Mouse (Mus musculus): ENCODE results near the gene Crk.

DNA sequence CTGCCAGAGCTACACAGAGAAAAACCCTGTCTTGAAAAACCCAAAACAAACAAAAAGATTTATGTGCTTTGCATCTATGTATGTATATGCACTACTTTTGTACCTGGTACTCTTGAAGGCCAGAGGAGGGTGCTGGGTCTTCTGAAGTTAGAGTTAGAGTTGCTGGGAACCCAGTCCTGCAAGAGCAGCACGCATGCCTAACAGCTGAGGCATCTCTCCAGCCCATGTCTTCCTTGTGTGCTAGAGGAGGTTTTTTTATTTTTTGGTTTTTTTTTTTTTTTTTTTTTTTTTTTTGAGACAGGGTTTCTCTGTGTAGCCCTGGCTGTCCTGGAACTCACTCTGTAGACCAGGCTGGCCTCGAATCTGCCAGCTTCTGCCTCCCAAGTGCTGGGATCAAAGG, 9.1 kb downstream of the Crk start:
- TF ChIP-seq CTCF (IDR thresholded peaks at IDR 0.05; ENCODE audit: borderline replicate concordance, extremely low read depth, insufficient read depth, insufficient read length) (no peak), POLR2A (IDR thresholded peaks at IDR 0.05; ENCODE audit: borderline replicate concordance, extremely low read depth, insufficient read depth, insufficient read length, poor library complexity, severe bottlenecking) (no peak)

Measured in brain, embryonic 14.5 days (tissue).